Mouse (Mus musculus): Measurements from ENCODE around the gene Pla2g4a. TPM values are rescaled to one million over a fixed set of nuclear protein-coding genes. Genes with fewer than 3 reads are reported as not detected.

Gene Pla2g4a
- polyA plus RNA-seq, 1 experiment, result 156 TPM

DNA sequence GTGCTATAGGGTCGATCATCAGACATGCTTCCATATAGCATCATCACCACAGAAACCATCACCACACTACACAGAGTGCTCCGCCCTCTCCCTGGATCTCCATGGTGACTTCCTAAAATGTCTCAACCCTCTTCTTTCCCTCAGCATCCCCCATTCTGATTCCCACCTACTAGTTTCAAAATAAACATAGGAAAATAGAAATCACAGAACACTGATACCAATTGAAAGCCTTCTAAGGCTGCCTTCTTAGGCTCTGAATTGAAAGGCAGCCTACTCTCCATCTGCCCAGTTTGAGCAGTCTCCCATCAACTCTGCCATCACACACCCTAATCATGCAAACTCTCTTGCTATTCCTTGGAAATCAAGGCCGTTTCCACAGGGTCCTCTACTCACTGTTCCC is 94.9 kb downstream of the Pla2g4a start:
- H3K27ac ChIP-seq (ENCODE audit: insufficient read depth, low read length), result no peak overlapping the region
- no peak overlapping the region for H3K4me3 ChIP-seq (ENCODE audit: insufficient read depth, low read length)
- TF ChIP-seq CTCF (IDR thresholded peaks at IDR 0.05; ENCODE audit: borderline replicate concordance, insufficient read depth, low read length), result no peak
- TF ChIP-seq POLR2A (IDR thresholded peaks at IDR 0.05; ENCODE audit: low read depth, low read length), result no peak
- no peaks in the 10 kb centered on the region for H3K4me1 ChIP-seq (ENCODE audit: control insufficient read depth, insufficient read depth, low read length)

DNA sequence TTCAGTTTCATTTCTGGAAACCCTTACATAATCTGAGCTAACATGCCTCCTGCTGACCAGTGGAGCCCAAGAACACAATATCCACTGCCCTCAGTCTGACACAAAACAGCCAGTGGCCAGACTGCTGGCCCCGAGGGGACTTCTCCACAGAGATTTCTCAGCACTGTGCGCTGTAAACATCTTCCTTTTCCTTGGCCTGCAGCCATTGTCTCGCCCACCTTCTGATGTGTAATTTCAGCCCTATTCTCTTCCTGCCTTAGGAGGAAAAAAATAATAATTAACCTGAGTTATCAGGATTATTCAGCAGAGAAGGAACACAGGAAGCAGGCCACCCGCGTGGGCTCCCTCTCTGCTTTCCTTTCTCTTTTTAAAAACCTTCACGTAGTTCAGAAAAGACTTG is 98.3 kb downstream of the Pla2g4a start:
- no peak for TF ChIP-seq POLR2A (IDR thresholded peaks at IDR 0.05; ENCODE audit: low read depth, low read length)
- TF ChIP-seq CTCF (IDR thresholded peaks at IDR 0.05; ENCODE audit: borderline replicate concordance, insufficient read depth, low read length), result no peak
- peak overlapping the region; percentile 82 for H3K27ac ChIP-seq (ENCODE audit: insufficient read depth, low read length)
- H3K4me1 ChIP-seq (ENCODE audit: control insufficient read depth, insufficient read depth, low read length), result no peaks in the 10 kb centered on the region
- H3K4me3 ChIP-seq (ENCODE audit: insufficient read depth, low read length), result no peak overlapping the region

DNA sequence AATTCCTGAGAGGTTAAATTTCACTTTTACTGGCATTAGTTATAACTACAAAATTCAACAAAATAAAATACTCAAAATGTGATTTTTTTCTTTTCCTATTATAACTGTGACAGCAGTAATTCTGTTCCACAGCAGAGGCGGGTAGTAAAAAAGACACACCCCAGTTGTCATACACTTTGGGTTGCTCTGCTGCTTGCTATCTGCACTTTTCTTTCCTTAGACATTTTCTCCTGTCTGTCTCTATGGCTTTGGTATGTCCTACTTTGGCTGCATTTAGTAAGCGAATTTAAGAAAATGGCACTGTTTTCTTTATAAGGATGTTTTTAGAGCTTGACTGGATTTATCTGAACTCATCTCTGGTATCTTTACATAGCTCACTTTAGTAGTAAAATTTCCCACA is 98.9 kb downstream of the Pla2g4a start:
- Histone ChIP-seq H3K4me3 (ENCODE audit: insufficient read depth, low read length) (no peak overlapping the region), H3K27ac (ENCODE audit: insufficient read depth, low read length) (no peak overlapping the region), H3K4me1 (ENCODE audit: control insufficient read depth, insufficient read depth, low read length) (no peaks in the 10 kb centered on the region)
- no peak for TF ChIP-seq CTCF (IDR thresholded peaks at IDR 0.05; ENCODE audit: borderline replicate concordance, insufficient read depth, low read length)
- no peak for TF ChIP-seq POLR2A (IDR thresholded peaks at IDR 0.05; ENCODE audit: low read depth, low read length)

DNA sequence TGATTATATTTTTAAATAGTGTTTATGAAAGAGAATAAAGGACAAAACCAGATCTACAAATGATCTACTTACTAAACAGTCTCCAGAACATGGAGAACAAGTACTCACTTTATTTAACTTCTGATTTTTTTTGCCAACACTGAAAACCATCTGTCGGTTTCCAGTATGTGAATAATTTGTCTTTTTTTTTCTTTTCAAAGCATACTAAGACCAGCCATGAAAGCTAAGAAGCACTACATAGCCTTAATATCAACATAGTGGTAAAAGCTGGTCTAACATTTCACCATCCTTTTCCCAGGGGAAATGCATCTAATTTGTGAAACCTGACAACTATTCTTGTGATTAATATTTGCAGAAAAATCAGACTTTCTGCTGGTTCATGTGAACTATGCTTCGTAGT is 99.5 kb downstream of the Pla2g4a start:
- no peak overlapping the region for H3K4me3 ChIP-seq (ENCODE audit: insufficient read depth, low read length)
- H3K4me1 ChIP-seq (ENCODE audit: control insufficient read depth, insufficient read depth, low read length), result no peaks in the 10 kb centered on the region
- TF ChIP-seq POLR2A (IDR thresholded peaks at IDR 0.05; ENCODE audit: low read depth, low read length) (no peak), CTCF (IDR thresholded peaks at IDR 0.05; ENCODE audit: borderline replicate concordance, insufficient read depth, low read length) (no peak)
- no peak overlapping the region for H3K27ac ChIP-seq (ENCODE audit: insufficient read depth, low read length)

DNA sequence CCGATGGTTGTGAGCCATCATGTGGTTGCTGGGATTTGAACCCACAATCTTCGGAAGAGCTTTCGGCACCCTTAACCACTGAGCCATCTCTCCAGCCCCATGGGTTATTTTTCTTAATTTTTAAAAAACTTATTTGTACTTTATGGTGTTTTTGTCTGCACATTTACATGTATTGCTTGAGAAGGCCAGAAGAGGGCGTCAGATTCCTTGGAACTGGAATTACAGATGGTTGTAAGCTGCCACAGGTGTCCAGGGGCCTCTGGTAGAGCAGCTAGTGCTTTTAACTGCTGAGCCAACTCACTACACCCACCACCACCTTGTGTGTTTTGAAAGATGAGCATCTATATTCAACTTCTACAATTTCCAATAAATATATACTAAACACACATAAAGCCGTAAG is 102.4 kb downstream of the Pla2g4a start:
- no peak overlapping the region for H3K4me3 ChIP-seq (ENCODE audit: insufficient read depth, low read length)
- TF ChIP-seq CTCF (IDR thresholded peaks at IDR 0.05; ENCODE audit: borderline replicate concordance, insufficient read depth, low read length) (no peak), POLR2A (IDR thresholded peaks at IDR 0.05; ENCODE audit: low read depth, low read length) (no peak)
- H3K4me1 ChIP-seq (ENCODE audit: control insufficient read depth, insufficient read depth, low read length), result no peaks in the 10 kb centered on the region
- no peak overlapping the region for H3K27ac ChIP-seq (ENCODE audit: insufficient read depth, low read length)

- TF ChIP-seq CTCF (IDR thresholded peaks at IDR 0.05; ENCODE audit: borderline replicate concordance, insufficient read depth, low read length), result peak; percentile 73; the same call in 1 of the 2 replicates
- TF ChIP-seq POLR2A (IDR thresholded peaks at IDR 0.05; ENCODE audit: low read depth, low read length), result no peak
- no peaks in the 10 kb centered on the region for H3K4me1 ChIP-seq (ENCODE audit: control insufficient read depth, insufficient read depth, low read length)
- H3K27ac ChIP-seq (ENCODE audit: insufficient read depth, low read length), result peak overlapping the region; percentile 54
- no peak overlapping the region for H3K4me3 ChIP-seq (ENCODE audit: insufficient read depth, low read length)
These were observed 104.4 kb downstream of the Pla2g4a start for GRCm38 (mm10) chr1:149856720-149857119.

DNA sequence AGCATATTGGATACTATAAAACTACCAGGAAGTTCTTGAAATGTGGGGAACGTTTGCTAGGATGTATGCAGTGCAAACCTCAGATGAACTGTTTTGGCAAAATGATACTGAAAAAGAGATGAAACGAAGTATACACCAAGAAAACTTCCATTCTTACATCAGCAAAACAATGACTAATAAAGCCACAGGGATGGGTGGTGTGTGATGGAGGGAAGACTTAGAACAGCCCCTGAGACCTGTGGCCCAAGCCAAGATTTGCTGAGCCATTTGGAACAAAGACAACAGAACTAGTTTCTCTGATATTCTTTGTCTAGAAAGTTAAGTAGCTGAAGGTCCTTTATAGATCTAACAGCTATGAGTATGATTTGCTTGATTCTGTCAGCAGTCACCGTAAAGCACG is 105.5 kb downstream of the Pla2g4a start:
- H3K4me3 ChIP-seq (ENCODE audit: insufficient read depth, low read length), result no peak overlapping the region
- TF ChIP-seq CTCF (IDR thresholded peaks at IDR 0.05; ENCODE audit: borderline replicate concordance, insufficient read depth, low read length), result no peak
- TF ChIP-seq POLR2A (IDR thresholded peaks at IDR 0.05; ENCODE audit: low read depth, low read length), result no peak
- H3K4me1 ChIP-seq (ENCODE audit: control insufficient read depth, insufficient read depth, low read length), result no peaks in the 10 kb centered on the region
- peak overlapping the region; percentile 65; the same call in 1 of the 2 replicates for H3K27ac ChIP-seq (ENCODE audit: insufficient read depth, low read length)

DNA sequence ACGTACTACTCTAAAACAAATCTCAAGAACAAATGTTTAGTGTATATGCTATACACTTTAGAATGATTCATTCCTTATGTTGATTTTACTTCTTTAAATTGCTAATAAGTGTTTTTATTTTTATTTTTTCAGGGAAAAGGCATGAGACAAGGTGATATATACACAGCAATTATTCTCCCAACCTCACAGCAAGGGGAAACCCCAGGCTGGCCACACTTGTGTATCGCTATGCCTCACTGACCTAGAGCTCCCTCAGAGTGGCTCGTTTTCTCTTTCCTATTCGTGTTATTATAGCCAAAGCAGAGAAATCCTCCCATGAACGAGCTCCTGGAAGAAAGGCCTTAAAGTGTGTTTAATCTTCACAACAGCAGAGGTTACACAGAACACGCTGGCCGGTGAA is 106.2 kb downstream of the Pla2g4a start:
- H3K4me1 ChIP-seq (ENCODE audit: control insufficient read depth, insufficient read depth, low read length), result no peaks in the 10 kb centered on the region
- H3K4me3 ChIP-seq (ENCODE audit: insufficient read depth, low read length), result no peak overlapping the region
- no peak for TF ChIP-seq CTCF (IDR thresholded peaks at IDR 0.05; ENCODE audit: borderline replicate concordance, insufficient read depth, low read length)
- no peak for TF ChIP-seq POLR2A (IDR thresholded peaks at IDR 0.05; ENCODE audit: low read depth, low read length)
- H3K27ac ChIP-seq (ENCODE audit: insufficient read depth, low read length), result no peak overlapping the region

DNA sequence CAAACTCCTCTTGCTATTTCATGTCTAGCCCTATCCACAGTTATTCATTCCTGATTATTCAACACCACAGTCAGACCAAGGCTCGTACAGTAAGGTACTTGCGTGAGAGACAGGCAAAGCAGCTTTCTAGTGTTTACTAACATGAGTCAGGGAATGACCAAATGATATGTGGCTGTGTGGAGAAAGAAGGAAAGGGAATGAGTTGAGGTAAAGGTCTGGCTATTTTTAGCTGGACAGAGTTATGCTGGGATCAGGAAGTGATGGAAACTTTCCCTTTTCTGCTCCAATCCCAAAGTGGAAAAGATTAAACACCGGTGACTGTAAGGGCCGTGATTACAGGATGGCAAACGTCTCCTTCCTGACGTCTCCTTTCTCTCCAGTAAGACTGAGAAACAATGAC is 114.4 kb downstream of the Pla2g4a start:
- TF ChIP-seq CTCF (IDR thresholded peaks at IDR 0.05; ENCODE audit: borderline replicate concordance, insufficient read depth, low read length) (no peak), POLR2A (IDR thresholded peaks at IDR 0.05; ENCODE audit: low read depth, low read length) (0 out of 2 replicates have a peak, but pooled peaks have one; percentile 11)
- no peak overlapping the region for H3K4me3 ChIP-seq (ENCODE audit: insufficient read depth, low read length)
- peak overlapping the region; percentile 98 for H3K27ac ChIP-seq (ENCODE audit: insufficient read depth, low read length)
- peaks cover 5% of the 10 kb centered on the region for H3K4me1 ChIP-seq (ENCODE audit: control insufficient read depth, insufficient read depth, low read length)

- no peak overlapping the region for H3K27ac ChIP-seq (ENCODE audit: insufficient read depth, low read length)
- TF ChIP-seq CTCF (IDR thresholded peaks at IDR 0.05; ENCODE audit: borderline replicate concordance, insufficient read depth, low read length), result no peak
- no peak for TF ChIP-seq POLR2A (IDR thresholded peaks at IDR 0.05; ENCODE audit: low read depth, low read length)
- no peak overlapping the region for H3K4me3 ChIP-seq (ENCODE audit: insufficient read depth, low read length)
- H3K4me1 ChIP-seq (ENCODE audit: control insufficient read depth, insufficient read depth, low read length), result peaks cover 4% of the 10 kb centered on the region
These were observed 119.2 kb downstream of the Pla2g4a start for GRCm38 (mm10) chr1:149841845-149842244.

DNA sequence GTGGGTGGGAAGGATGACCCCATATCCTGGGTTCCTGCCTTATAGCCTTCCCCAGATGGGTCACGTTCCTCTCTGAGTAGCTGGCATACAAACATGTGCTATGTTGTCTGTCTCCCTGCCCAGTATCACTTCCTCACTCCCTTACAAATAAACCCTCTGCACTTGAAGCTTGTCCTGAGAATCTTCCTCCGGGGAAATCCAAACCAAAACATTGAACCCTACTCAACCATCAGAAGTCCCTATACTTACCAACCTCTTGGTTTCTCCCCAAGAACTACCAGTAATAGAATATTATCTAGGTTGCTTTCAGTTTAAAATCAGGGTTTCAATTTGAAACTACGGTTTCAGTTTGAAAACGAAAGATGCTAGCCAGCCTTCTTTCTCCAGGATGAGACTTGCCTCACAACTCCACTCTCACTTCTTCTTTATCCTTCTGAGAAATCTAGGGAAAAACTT is 120.1 kb downstream of the Pla2g4a start:
- no peak overlapping the region for H3K4me3 ChIP-seq (ENCODE audit: insufficient read depth, low read length)
- H3K4me1 ChIP-seq (ENCODE audit: control insufficient read depth, insufficient read depth, low read length), result peaks cover 3% of the 10 kb centered on the region; the same call in 1 of the 2 replicates
- no peak overlapping the region for H3K27ac ChIP-seq (ENCODE audit: insufficient read depth, low read length)
- TF ChIP-seq CTCF (IDR thresholded peaks at IDR 0.05; ENCODE audit: borderline replicate concordance, insufficient read depth, low read length) (no peak), POLR2A (IDR thresholded peaks at IDR 0.05; ENCODE audit: low read depth, low read length) (no peak)

Data from embryonic fibroblast, embryonic 13.5 days (primary cell).